Mouse (Mus musculus): ENCODE data around the gene Wnt10a.
"Not testable (repeated sequence)": the region's sequence is repeated elsewhere in the genome, so short reads cannot be mapped to it uniquely, and the experiment has no call there.

The Wnt10a gene

DNA sequence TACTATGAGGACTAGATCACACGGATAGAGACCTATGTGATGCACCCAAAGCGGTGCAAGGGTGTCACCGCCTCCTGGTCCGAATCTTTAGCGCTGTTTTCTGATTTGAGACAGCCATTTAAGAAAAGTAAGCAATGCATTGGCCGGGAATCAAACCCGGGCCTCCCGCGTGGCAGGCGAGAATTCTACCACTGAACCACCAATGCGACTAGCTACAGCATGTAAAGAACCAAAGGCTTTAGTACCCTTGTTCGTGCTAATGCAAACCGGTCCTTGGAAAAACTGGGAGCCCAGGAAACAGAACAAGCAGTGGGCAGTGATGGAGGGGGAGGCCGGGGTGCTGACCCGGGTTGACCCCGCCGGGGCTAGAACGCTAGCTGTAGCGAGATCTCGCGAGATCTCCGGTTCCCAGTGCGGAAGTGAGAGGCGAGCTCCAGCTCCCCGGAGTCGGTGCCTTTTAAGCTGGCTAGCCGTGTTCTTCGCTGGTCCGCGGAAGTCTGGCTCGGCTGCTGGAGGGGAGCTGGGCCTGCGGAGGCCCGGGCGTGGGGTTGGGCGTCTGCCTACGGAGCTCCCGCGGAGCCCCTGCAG lies 25.4 kb downstream of the Wnt10a start:
- DNase-seq, result peak; percentile 91 to 94

DNA sequence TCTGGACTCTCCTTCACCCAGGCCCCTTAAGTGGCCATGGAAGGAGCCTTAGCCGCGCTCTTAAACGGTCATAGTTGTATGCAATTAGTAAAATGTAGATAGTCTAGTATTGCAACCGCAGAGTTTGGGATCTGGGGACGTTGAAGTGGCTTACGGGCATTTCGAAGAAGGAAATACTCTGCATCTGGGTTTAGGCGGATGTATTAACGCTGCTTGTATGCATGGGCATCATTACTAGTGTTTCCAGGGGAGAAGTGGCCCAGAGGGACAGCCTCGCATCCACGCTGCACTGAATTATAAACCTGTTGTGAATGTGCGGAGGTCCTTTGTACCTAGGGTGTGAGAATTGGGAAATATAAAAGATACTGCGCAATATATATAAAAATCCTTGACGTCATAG lies 25.9 kb downstream of the Wnt10a start:
- DNase-seq, result no peak

DNA sequence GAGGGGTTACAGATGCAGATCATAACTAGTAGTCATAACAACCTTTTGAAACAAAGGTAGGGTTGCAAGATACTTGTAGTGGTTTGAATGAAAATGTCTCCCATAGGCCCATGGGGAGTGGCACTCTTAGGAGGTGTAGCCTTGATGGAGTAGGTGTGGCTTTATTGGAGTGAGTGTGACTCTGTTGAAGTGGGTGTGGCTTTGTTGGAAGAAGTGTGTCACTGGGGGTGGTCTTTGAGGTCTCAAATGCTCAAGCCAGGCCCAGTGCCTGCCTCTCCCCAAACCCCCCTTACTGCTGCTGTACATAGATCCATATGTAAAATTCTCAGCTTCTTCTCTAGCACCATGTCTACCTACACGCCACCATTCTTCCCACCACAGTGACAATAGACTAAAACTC lies 27.2 kb downstream of the Wnt10a start:
- DNase-seq, result no peak

DNA sequence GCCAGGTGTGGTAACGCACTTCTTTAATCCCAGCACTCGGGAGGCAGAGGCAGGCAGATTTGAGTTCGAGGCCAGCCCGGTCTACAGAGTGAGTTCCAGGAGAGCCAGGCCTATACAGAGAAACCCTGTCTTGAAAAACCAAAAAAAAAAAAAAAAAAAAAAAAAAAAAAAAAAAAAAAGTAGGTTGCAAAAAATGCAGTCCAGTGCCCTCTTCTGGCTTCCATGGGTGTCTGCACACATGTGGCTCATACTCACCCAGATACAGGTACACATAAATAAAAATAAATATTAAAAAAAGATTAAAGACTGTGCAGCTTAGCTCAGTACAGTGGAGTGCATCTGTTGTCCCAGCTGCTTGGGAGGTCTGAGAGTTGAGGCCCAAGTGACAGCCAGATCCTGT lies 32.3 kb downstream of the Wnt10a start:
- not testable (repeated sequence) for DNase-seq

DNA sequence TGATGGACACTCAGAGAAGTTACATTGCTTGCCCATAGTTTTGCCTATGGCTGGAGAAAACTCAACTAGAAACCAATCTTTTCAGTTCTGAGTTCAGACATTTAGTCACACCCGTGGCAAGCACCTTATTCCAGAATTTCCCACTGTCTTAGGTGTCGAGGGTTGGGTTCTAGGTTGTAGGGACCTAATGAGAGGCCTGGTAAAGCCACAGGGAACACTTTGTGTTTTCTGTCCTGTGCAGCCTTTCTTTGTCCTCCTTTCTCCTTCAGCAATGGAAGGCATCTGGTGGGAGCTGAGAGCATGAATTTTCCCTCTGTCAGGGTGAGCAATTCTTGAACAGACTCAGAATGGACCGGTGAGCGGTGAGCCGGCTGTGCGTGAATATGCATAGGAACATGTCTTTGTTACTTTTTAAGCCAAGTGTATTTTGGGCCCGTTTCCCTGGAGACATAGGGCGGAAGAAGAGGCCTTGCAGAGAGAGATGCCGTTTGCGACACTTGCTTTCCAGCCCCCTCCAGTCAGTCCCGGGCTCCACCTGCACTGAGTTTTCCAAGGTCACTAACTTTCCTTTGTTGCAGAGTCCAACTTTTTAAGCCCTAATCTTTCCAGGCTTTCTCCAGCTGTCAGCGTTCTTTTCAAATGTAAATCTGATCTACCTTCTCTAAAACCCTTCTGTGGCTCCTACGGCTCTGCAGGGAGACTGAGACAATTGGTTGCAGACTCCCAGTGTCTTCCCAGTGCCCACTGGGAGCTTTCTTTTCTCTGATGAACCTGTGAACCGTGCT lies 33.4 kb downstream of the Wnt10a start:
- DNase-seq, result no peak

DNA sequence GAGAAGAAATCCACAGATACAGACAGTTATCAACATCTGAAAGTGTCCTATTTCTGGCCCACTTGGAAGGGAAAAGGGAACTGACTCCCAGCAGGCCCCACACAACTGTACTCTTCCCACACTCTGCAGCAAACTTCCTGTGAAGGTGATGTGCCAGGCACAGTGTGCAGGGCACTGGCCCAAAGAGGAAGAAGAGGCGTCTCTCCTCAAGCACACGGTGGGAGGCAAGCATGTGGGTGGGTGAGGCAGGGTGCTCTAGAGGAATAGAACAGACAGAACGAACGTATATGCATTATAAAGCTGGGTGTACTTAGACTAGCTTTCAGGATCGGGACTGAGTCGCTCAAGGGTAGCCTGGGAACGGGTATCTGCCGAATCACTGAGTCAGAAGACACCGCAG lies 38.7 kb downstream of the Wnt10a start:
- no peak for DNase-seq

DNA sequence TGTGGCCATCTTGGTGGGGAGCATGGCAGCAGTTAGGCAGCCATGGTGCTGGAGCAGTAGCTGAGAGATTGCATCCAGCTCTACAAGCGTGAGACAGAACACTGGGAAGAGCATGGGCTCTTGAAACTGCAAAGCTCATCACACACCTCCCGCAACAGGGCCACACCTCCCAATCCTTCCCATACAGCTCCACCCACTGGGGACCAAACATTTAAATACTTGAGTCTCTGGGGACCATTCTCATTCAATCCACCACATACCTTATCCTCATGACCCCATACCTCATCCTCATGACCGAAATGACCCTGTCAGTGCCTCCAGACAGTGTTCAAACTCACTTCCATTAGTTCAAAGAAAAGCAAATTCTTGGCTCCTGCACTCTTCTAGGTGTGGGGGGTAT lies 41.9 kb downstream of the Wnt10a start:
- no peak for DNase-seq

DNA sequence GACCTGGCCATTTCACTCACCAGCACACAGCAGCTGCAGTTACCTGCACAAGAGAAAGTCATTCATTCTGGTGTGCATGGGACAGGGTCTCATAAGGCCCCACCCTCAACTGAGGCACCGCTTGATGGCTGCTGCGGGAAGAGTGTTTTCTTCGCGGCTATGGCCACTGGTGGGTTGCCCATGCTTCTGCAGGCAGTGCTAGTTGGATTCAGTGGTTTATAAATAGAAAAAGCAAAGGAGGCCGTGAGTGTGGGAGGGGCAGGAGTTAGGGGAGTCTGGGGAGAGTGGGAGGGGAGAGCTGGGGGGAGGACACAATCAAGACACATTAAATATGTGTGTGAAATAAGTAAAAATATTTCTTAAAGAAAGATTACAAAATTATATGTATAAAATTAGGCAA lies 51.8 kb downstream of the Wnt10a start:
- no peak for DNase-seq

DNA sequence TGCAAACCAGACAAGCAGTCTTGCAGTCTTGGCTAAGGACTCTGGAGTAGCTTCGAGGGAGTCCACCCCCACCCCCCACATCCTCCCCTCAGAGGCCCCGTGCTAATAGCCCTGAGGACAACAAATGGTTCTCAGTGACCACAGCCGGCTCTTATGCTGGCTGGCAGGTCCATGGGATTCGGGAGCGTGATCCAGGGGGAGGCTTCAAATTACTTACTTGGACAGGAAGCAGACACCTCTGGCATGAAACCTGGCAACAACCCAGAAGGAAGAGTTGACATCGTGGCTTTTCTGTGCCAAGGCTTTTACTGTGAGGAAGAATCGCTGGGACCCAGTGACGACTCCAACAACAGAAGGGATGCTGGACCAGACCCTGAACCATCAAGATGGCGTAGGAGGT lies 55.0 kb downstream of the Wnt10a start:
- DNase-seq, result no peak

DNA sequence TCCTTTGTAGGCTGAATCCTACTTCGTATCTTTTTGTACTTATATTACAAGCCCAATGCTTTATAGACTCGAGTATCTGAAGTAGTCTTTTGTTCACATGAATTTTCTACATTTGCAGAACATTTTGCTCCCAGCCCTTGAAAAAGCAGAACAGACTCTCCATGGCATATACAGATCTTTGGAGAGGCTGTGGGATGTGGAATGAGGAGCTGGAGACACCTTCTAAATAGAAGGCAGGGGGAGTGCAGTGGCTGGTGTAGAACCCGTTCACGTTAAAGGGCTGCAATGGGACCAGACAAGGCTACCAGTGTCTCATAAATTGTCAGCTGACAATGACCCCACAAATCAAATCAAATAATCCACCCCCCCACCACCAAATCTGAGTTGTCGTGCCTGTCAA lies 57.6 kb downstream of the Wnt10a start:
- DNase-seq, result no peak

DNA sequence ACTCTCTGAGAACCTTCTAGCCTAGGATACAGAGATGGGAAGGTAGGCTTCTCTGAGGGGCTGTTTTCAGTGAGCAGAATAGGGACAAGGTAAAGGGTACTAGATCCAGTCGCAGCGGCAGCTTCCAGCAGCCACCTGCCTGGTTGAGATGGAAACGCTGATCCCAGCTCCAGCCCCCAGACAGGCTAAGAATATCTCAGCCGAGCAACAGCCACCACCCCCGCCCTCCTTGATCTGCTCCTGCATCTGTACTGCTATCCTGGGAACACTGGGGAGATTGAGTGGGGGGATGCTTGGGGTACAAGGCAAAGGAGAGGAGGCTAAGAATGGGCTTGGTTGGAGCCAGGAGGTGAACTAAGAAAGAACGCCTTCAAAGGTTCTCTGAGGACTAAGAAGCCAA lies 58.9 kb downstream of the Wnt10a start:
- no peak for DNase-seq

DNA sequence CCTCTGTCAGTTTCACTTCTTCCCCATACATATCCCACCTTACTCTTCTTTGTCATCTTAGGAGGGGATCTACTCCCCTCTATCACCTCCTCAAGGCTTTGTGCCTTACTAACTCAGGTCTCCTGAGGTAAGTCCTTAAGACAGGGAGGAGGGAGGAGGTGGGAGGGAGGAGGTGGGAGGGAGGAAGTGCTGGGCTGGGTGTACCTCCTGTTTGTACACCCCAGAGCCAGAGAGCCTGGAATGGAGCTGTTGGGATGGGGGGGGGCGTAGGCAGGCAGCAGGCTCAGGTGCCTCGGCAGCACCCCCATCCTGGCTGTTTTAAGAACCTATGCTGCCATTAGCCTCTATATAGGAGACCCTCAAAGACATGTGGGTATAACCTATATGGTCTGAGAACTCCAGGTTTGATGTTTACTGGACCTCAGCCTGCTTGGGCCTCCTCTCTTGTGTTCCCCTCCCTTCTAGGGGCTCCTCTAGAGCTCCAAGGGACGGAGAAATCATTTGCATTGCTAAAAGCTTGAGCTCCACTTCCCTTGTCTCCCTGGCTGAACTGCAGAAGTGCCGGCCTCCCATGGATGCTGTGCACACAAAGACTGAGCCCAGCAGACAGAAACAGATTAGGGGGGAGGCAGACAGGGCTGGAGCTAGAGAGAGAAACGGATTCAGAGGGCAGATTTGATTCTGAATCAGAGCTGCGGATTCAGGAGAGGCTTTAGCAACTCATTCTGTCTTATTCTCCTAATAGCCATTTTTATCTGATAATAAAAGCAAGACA lies 59.9 kb downstream of the Wnt10a start:
- no peak for DNase-seq
